Mouse (Mus musculus): ENCODE data around the gene Defa20. TPM values are rescaled to one million over a fixed set of nuclear protein-coding genes. Genes with fewer than 3 reads are reported as not detected.
"Not testable (repeated sequence)": the region's sequence is repeated elsewhere in the genome, so short reads cannot be mapped to it uniquely, and the experiment has no call there.

Gene Defa20
- polyA plus RNA-seq (2015; fragmentation: Nextera tagmentation; extraction: Ambion mirVana) = 0.86 and 2.0 TPM in 2 replicates

DNA sequence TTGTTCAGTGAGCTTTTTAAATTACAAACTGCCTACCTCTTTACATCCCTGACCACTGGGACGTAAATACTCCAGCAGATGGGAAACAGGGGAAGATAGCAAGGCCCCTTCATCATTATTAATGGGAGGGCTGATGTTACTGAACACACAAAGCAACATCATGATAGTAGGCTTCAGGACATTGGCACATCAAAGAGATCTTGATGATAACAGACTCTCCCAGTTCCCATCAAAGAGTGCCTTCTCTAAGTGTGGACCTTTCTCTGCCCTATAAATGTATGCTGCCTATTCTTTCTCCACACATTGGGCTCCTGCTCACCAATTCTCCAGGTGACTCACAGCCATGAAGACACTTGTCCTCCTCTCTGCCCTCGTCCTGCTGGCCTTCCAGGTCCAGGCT is at the start of gene Defa20:
Defa20 (plus strand) TSS at position 301 of the 400 bp plus-strand sequence.
- H3K9ac ChIP-seq (ENCODE audit: low read depth, low read length); H3K4me3 ChIP-seq (ENCODE audit: low read length); H3K27ac ChIP-seq (ENCODE audit: low read length); ATAC-seq; H3K9me3 ChIP-seq (ENCODE audit: control insufficient read depth, low read length); H3K4me1 ChIP-seq (ENCODE audit: control insufficient read depth, insufficient read depth, low read length); H3K4me2 ChIP-seq (ENCODE audit: low read depth, low read length); H3K27me3 ChIP-seq (replicated peaks; ENCODE audit: control insufficient read depth, insufficient read depth, low read length); H3K36me3 ChIP-seq (ENCODE audit: control insufficient read depth, insufficient read depth, low read length): not testable (repeated sequence)
- no CpG with 5 or more reads among the region's 2 CpGs for WGBS

DNA sequence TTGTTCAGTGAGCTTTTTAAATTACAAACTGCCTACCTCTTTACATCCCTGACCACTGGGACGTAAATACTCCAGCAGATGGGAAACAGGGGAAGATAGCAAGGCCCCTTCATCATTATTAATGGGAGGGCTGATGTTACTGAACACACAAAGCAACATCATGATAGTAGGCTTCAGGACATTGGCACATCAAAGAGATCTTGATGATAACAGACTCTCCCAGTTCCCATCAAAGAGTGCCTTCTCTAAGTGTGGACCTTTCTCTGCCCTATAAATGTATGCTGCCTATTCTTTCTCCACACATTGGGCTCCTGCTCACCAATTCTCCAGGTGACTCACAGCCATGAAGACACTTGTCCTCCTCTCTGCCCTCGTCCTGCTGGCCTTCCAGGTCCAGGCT is 19.7 kb downstream of the Defa20 start, which contains the start of gene Defa32:
Defa32 (plus strand) TSS at position 301 of the 400 bp plus-strand sequence.
- not testable (repeated sequence) for H3K27ac ChIP-seq (ENCODE audit: low read length)
- WGBS = no CpG with 5 or more reads among the region's 2 CpGs

More for the DNA sequence above, 19.7 kb downstream of the Defa20 start, which contains the start of gene Defa32:
- not testable (repeated sequence) for H3K36me3 ChIP-seq (ENCODE audit: control insufficient read depth, insufficient read depth, low read length); ATAC-seq; H3K9ac ChIP-seq (ENCODE audit: low read depth, low read length); H3K4me2 ChIP-seq (ENCODE audit: low read depth, low read length); H3K27me3 ChIP-seq (replicated peaks; ENCODE audit: control insufficient read depth, insufficient read depth, low read length); H3K9me3 ChIP-seq (ENCODE audit: control insufficient read depth, low read length); H3K4me3 ChIP-seq (ENCODE audit: low read length); H3K4me1 ChIP-seq (ENCODE audit: control insufficient read depth, insufficient read depth, low read length)

Other genes starting within 250 kb of the Defa20 start
- gene Defa27, start 193.7 kb upstream of the Defa20 start, polyA plus RNA-seq (2015; fragmentation: Nextera tagmentation; extraction: Ambion mirVana) = not detected in 2 replicates
- not detected in 2 replicates for gene Defa29, start 182.2 kb upstream of the Defa20 start, polyA plus RNA-seq (2015; fragmentation: Nextera tagmentation; extraction: Ambion mirVana)
- 0.83 TPM in 1 of 2 replicates, not detected in the other for gene Defa2, start 130.7 kb upstream of the Defa20 start, polyA plus RNA-seq (2015; fragmentation: Nextera tagmentation; extraction: Ambion mirVana)
- gene Defa33, start 117.4 kb upstream of the Defa20 start, polyA plus RNA-seq (2015; fragmentation: Nextera tagmentation; extraction: Ambion mirVana) = not detected in 2 replicates
- not detected in 2 replicates for gene Defa36, start 81.8 kb upstream of the Defa20 start, polyA plus RNA-seq (2015; fragmentation: Nextera tagmentation; extraction: Ambion mirVana)
- 11.5 TPM in 1 of 2 replicates, not detected in the other for gene Gm7849, start 52.7 kb upstream of the Defa20 start, polyA plus RNA-seq (2015; fragmentation: Nextera tagmentation; extraction: Ambion mirVana)
- 1.1 TPM in 1 of 2 replicates, not detected in the other for gene Defa32, start 19.8 kb downstream of the Defa20 start, polyA plus RNA-seq (2015; fragmentation: Nextera tagmentation; extraction: Ambion mirVana)
- 0.39 and 1.1 TPM in 2 replicates for gene Defa37, start 56.1 kb downstream of the Defa20 start, polyA plus RNA-seq (2015; fragmentation: Nextera tagmentation; extraction: Ambion mirVana)
- 0.39 TPM in 1 of 2 replicates, not detected in the other for gene Defa28, start 73.7 kb downstream of the Defa20 start, polyA plus RNA-seq (2015; fragmentation: Nextera tagmentation; extraction: Ambion mirVana)
- 11.5 and 21.0 TPM in 2 replicates for gene Gm7861, start 85.2 kb downstream of the Defa20 start, polyA plus RNA-seq (2015; fragmentation: Nextera tagmentation; extraction: Ambion mirVana)
- gene Defa26, start 108.9 kb downstream of the Defa20 start, polyA plus RNA-seq (2015; fragmentation: Nextera tagmentation; extraction: Ambion mirVana) = 1.2 and 1.5 TPM in 2 replicates
- gene Defa17, start 146.5 kb downstream of the Defa20 start, polyA plus RNA-seq (2015; fragmentation: Nextera tagmentation; extraction: Ambion mirVana) = 155 and 196 TPM in 2 replicates
- gene Defa34, start 156.5 kb downstream of the Defa20 start, polyA plus RNA-seq (2015; fragmentation: Nextera tagmentation; extraction: Ambion mirVana) = not detected in 2 replicates
- gene AY761184, start 194.4 kb downstream of the Defa20 start, polyA plus RNA-seq (2015; fragmentation: Nextera tagmentation; extraction: Ambion mirVana) = 1.8 TPM in 2 replicates
- 214 and 247 TPM in 2 replicates for gene Defa24, start 225.2 kb downstream of the Defa20 start, polyA plus RNA-seq (2015; fragmentation: Nextera tagmentation; extraction: Ambion mirVana)

All from intestine, embryonic 16.5 days (tissue).